Mouse (Mus musculus): ENCODE measurements around the gene Rps23. TPM values are rescaled to one million over a fixed set of nuclear protein-coding genes. Genes with fewer than 3 reads are reported as not detected.
A peak's percentile ranks its signal among the peaks of the same experiment; 100 is the strongest.

The Rps23 gene
- total RNA-seq (2014; rRNA removed): 305 and 309 TPM in 2 replicates
- 76.5 and 79.3 TPM in 2 replicates for polyA plus RNA-seq (2012; rRNA removed)

DNA sequence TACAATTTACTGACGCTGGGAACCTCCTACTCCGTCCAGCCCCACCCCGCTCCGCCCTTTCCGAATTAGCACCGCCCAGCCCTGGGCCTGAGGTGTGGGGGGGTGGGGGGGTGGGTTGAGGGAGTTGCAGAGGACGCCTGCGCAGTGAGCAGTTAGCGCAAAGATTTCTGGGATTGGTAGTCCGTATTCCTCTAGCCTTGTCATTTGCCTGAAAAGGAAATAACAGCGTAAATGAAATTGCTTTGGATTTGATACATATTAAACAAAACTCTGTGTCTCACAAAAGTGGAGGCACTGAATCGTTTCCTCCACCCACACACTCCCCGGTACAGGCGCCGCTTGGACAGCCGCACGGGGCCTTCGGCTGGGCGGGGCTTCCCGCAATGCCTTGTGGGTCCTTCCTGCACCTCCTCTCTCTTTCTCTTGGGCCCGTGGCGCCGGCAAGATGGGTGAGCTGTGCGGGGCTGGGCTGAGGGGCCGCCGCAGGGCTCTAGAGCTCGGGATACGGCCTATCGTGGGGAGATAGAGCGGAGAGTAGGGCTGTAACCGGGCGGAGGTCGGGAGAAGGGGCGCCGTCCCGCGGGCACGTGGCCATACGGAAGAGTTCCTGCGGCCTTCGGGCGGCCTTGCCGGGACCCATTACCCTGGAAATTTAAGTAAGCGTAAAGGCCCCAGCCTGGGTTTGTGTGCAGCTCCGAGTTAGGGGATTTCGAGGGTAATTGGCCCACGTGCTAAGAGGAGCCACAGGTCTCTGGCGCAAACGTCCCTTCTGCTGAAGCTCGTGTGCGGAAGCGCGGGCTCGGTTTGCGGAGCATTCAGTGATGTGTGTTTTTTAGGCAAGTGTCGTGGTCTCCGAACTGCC lies at the start of gene Rps23:
Rps23 (plus strand) TSS at position 208 of the 862 bp plus-strand sequence.
- DNase-seq (ENCODE audit: extremely low read depth, low read depth, low spot score): peak; percentile 85
- under 1% methylated on average over 57 of the region's 57 CpGs for WGBS
- no peaks in the 10 kb centered on the region for H3K79me2 ChIP-seq (ENCODE audit: control insufficient read depth, insufficient read depth, low read length)
- peak; percentile 88 for TF ChIP-seq POLR2A (IDR thresholded peaks at IDR 0.05; ENCODE audit: extremely low read depth, insufficient read depth, low read length)
- TF ChIP-seq CTCF (IDR thresholded peaks at IDR 0.05; ENCODE audit: low read depth, low read length): no peak
- H3K4me3 ChIP-seq (ENCODE audit: insufficient read depth, low read depth, low read length): peak within 1 kb of the TSS; percentile 85
- peak within 1 kb of the TSS; percentile 91 for H3K9ac ChIP-seq (ENCODE audit: low read depth, low read length)
- peak within 1 kb of the TSS; percentile 77 for H3K27ac ChIP-seq (replicated peaks; ENCODE audit: insufficient read depth, low read depth, low read length)
- no peaks in the 10 kb centered on the region for H3K4me1 ChIP-seq (ENCODE audit: control insufficient read depth, insufficient read depth, low read length)
- H3K36me3 ChIP-seq (ENCODE audit: control insufficient read depth, insufficient read depth, low read length): peaks cover 17% of the 10 kb centered on the region
- H3K27me3 ChIP-seq (ENCODE audit: control insufficient read depth, insufficient read depth, low read length): no peaks in the 10 kb centered on the region

DNA sequence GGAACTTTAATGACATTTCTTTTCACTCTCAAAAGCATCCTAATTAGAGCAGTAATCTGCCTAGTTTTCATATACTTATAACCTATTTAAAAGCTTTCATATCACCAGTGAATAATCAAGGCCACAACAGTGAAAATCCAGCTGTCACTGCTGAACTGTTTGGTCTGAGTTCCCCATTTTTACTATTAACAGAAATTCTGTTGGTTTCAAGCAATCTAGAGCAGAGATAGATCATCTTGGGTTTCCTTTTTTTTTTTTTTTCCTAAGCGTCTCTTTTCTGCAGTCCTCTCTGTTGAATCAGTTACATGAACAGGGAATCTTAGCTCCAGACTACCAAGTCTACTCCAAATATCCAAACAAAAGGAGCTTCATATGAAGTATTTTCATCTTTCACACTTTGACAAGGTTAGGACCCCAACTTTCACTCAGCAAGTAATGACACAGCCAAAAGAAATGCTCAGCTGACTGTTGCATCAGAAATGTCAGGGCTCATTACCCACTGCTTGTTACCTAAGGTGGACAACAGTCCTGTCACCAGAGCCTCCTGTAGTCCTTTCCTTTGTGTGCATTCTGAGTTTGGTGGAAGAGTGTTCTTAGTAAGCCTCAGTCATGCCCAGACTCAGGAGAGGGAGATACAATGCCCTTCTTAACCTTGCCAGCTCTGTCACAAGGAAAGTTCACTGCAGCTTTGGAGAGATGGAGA lies 40.9 kb upstream of the Rps23 start:
- TF ChIP-seq CTCF (IDR thresholded peaks at IDR 0.05; ENCODE audit: low read depth, low read length): no peak
- no peak for TF ChIP-seq POLR2A (IDR thresholded peaks at IDR 0.05; ENCODE audit: extremely low read depth, insufficient read depth, low read length)
- Histone ChIP-seq H3K27me3 (ENCODE audit: control insufficient read depth, insufficient read depth, low read length) (0 out of 2 replicates have a peak, but pooled peaks cover 2% of the 10 kb centered on the region), H3K79me2 (ENCODE audit: control insufficient read depth, insufficient read depth, low read length) (no peaks in the 10 kb centered on the region), H3K9ac (ENCODE audit: low read depth, low read length) (no peak overlapping the region), H3K27ac (replicated peaks; ENCODE audit: insufficient read depth, low read depth, low read length) (no peak overlapping the region), H3K4me1 (ENCODE audit: control insufficient read depth, insufficient read depth, low read length) (no peaks in the 10 kb centered on the region), H3K36me3 (ENCODE audit: control insufficient read depth, insufficient read depth, low read length) (no peaks in the 10 kb centered on the region), H3K4me3 (ENCODE audit: insufficient read depth, low read depth, low read length) (no peak overlapping the region)
- 86% methylated on average over 1 of the region's 1 CpGs for WGBS
- no peak for DNase-seq (ENCODE audit: extremely low read depth, low read depth, low spot score)

DNA sequence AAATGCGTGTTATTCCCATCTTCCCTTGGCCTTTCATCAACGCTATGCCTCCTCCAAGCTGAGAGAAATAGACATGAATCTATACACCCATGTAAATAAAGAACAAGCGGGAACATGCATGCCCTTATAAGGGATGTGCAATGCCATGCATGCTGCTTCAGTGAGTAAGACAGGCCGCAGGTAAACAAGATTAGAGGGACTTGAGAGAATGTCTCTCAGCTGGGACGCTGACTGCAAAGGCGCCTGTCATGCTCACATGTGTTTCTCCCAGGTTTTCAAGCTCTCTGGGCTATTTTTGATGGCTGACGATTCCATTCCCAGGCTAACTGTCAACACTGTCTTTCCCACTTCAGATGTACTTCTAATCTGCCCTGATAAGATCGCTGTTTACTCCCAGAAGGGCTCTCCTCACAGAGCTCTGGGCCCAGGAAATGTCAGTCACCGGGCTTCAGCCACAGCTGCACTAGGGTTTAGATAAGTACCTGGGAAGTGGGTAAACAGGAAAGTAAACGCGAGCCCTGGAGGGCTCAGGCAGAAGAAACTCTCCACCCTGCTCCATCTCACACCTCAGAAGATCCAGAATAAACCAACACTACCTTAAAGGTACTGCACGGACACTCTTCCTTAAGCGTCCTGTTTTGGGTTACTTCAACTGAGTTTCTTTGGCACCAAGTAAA lies 36.8 kb upstream of the Rps23 start:
- Histone ChIP-seq H3K27ac (replicated peaks; ENCODE audit: insufficient read depth, low read depth, low read length) (no peak overlapping the region), H3K4me3 (ENCODE audit: insufficient read depth, low read depth, low read length) (no peak overlapping the region), H3K9ac (ENCODE audit: low read depth, low read length) (no peak overlapping the region), H3K79me2 (ENCODE audit: control insufficient read depth, insufficient read depth, low read length) (no peaks in the 10 kb centered on the region), H3K27me3 (ENCODE audit: control insufficient read depth, insufficient read depth, low read length) (0 out of 2 replicates have a peak, but pooled peaks cover 2% of the 10 kb centered on the region), H3K36me3 (ENCODE audit: control insufficient read depth, insufficient read depth, low read length) (no peaks in the 10 kb centered on the region), H3K4me1 (ENCODE audit: control insufficient read depth, insufficient read depth, low read length) (no peaks in the 10 kb centered on the region)
- TF ChIP-seq POLR2A (IDR thresholded peaks at IDR 0.05; ENCODE audit: extremely low read depth, insufficient read depth, low read length): no peak
- TF ChIP-seq CTCF (IDR thresholded peaks at IDR 0.05; ENCODE audit: low read depth, low read length): no peak
- 42% methylated on average over 13 of the region's 13 CpGs for WGBS
- no peak for DNase-seq (ENCODE audit: extremely low read depth, low read depth, low spot score)

DNA sequence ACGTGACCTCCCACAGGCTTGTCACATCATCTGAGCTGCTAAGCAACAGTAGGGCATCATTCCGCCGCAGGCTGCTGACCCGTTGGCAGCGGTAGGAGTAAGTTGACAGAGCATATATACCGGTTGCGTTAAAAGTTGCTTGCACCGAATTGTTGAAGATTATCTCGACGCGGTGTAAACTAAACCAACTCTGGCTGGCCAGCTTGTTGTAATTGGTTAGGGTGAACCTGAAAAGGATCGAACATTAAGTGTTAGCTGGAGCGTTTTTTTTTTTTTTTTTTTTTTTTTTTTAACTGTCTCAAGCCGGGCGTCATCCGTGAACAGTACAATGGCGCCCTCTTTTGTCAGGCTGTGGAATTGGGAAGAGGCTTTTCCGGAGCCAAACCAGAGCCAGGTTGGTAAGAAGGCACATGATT lies 36.2 kb upstream of the Rps23 start:
- no peak overlapping the region for H3K9ac ChIP-seq (ENCODE audit: low read depth, low read length)
- no peaks in the 10 kb centered on the region for H3K79me2 ChIP-seq (ENCODE audit: control insufficient read depth, insufficient read depth, low read length)
- H3K27ac ChIP-seq (replicated peaks; ENCODE audit: insufficient read depth, low read depth, low read length): no peak overlapping the region
- no peaks in the 10 kb centered on the region for H3K4me1 ChIP-seq (ENCODE audit: control insufficient read depth, insufficient read depth, low read length)
- H3K4me3 ChIP-seq (ENCODE audit: insufficient read depth, low read depth, low read length): peak overlapping the region; percentile 22; the same call in 1 of the 2 replicates
- DNase-seq (ENCODE audit: extremely low read depth, low read depth, low spot score): peak; percentile 73
- TF ChIP-seq CTCF (IDR thresholded peaks at IDR 0.05; ENCODE audit: low read depth, low read length): peak; percentile 69
- TF ChIP-seq POLR2A (IDR thresholded peaks at IDR 0.05; ENCODE audit: extremely low read depth, insufficient read depth, low read length): no peak
- WGBS: under 1% methylated on average over 18 of the region's 18 CpGs
- H3K36me3 ChIP-seq (ENCODE audit: control insufficient read depth, insufficient read depth, low read length): no peaks in the 10 kb centered on the region
- 0 out of 2 replicates have a peak, but pooled peaks cover 2% of the 10 kb centered on the region for H3K27me3 ChIP-seq (ENCODE audit: control insufficient read depth, insufficient read depth, low read length)

DNA sequence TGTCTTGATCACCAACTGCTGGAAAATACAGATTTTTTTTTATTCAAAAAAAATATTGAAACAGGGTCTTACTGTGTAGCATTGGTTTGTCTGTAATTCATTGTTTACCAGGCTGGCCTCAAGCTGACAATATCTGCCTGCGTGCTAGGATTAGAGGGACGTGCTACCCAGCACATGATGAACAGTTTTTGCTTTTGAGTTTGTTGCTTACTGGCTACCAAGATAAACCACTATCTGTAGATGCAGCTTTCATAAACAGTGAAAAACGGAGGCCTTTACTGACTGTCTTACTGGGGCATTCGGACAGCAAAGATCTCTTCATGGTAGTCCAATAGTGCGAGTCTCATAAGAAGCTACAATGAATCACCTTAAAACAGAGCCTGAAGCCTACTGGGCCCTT lies 32.6 kb upstream of the Rps23 start:
- DNase-seq (ENCODE audit: extremely low read depth, low read depth, low spot score): no peak
- Histone ChIP-seq H3K79me2 (ENCODE audit: control insufficient read depth, insufficient read depth, low read length) (no peaks in the 10 kb centered on the region), H3K9ac (ENCODE audit: low read depth, low read length) (no peak overlapping the region), H3K4me1 (ENCODE audit: control insufficient read depth, insufficient read depth, low read length) (no peaks in the 10 kb centered on the region), H3K36me3 (ENCODE audit: control insufficient read depth, insufficient read depth, low read length) (no peaks in the 10 kb centered on the region), H3K27ac (replicated peaks; ENCODE audit: insufficient read depth, low read depth, low read length) (no peak overlapping the region), H3K27me3 (ENCODE audit: control insufficient read depth, insufficient read depth, low read length) (no peaks in the 10 kb centered on the region), H3K4me3 (ENCODE audit: insufficient read depth, low read depth, low read length) (no peak overlapping the region)
- TF ChIP-seq CTCF (IDR thresholded peaks at IDR 0.05; ENCODE audit: low read depth, low read length) (no peak), POLR2A (IDR thresholded peaks at IDR 0.05; ENCODE audit: extremely low read depth, insufficient read depth, low read length) (no peak)
- WGBS: 86% methylated on average over 5 of the region's 5 CpGs
